Mouse (Mus musculus): ENCODE measurements around the gene Trim11.
"Not testable (repeated sequence)": the region's sequence is repeated elsewhere in the genome, so short reads cannot be mapped to it uniquely, and the experiment has no call there.

The Trim11 gene

GRCm38 (mm10) chr11:58978027-58978705 is at the start of gene Trim11:
Gene Trim11 (plus strand): TSS chr11:58978093.
- peak; percentile 81 for DNase-seq

DNA sequence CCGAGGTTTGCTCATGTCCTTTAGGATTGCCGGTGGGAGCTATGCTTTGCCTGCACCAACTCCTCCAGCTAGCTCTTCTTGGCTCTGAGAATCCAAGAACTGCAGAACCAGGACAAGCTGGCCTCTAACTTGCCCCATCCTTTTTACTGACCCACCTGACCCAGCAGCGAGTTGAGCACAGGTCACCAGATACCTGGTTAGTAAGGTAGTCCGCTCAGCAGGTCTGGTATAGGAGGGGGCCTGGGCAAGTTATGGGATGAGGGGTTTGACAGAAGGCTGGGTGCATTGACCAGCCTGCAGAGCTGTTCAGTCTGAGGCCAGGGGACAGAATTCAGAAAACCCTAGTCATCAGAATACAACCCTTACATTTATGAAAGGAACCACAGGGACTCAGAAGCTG is 48.8 kb upstream of the Trim11 start:
- no peak for DNase-seq

DNA sequence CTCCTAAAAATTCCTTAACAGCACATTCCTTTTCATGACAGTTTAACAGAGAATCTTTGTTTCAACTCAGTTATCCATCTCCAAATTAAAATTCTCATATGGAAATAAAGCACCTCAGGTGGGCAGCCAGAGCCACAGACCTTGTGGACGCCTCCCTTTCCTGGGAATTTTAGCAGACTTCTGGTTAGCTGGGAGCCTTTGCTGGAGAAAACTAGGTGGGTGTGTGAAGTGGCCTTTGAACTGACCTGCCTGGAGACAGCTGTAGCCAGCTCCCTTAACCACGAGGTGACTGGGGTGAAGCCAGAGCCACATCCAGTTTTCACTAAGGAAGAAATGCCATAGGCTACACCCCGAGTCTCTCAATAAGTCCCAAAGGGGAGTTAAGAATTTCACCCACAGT is 48.3 kb upstream of the Trim11 start:
- no peak for DNase-seq

DNA sequence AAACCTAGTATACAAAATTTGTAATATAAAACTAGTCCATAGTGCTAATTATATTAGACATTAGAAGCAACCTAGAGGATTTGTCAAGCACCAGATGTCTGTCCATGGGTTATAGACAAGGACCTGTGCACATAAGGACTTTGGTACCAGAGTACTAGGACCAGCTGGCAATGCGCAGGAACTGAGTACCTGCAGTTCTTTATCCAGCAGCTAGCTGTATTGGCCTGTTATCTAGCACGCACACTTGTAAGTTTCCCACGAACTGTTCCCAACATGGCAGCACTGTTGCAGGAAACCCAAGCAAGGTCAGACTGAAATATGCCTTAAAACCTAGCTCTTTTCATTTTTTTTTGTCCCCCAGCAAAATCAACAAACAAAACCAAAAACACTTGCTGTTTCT is 47.6 kb upstream of the Trim11 start:
- DNase-seq: no peak

DNA sequence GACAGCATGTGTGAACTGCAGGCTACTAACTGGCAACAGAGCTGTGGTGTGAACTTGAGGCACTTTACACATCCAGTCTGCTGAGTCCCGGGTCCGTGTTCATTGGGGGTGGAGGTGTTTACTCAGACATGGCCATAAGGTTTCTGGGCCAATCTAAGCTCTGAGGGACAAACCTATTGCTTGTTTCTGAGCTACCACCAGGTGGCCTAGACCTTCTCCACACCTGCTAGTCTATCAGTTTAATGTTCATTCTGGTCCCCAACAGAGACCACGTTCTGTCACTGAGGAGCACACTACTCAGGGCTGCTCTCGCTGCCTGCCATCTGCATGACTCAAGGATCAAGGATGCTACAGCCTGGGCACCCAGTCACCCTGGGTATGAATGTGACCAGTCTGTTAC is 46.3 kb upstream of the Trim11 start:
- DNase-seq: peak; percentile 46

- no peak for DNase-seq
These were observed 40.0 kb upstream of the Trim11 start for GRCm38 (mm10) chr11:58937909-58938308.

DNA sequence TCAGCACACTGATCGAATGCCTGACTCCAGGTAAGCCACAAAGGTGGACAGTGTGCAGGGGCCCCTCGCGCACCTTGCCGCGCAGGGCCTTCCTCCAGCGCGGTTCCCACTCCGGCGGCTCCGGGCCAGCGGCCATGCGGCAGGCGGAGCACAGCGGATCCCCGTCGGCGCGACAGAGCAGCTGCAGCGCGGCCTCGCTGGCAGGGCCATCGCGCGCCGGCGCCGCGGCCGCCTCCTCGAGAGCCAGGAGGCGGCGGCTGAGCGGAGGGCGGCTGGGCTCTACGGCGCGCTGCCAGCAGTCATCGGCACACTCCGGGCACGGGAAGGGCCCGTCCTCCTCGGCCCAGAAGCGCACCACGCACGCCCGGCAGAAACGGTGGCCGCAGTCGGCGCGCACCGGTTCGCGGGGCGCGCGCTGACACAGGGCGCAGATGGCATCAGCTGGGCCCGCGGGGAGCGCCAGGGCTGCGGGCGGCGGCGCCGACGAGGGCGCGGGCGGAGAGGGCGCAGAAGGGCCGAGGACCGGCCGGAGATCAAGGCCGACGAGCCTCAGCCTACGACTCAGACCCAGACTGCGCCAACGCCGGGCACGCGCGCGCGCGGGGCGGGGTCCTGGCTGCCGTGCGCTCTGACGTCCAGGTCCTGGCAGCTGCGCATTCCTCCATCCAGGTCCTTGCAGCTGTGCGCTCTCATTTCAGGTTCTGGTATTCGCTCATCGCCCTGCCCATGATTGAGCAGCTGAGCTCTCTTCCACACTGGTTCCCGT is 39.4 kb upstream of the Trim11 start, which contains the start of gene Rnf187:
Gene Rnf187, minus strand, starts transcription at position 595 of the 766 bp plus-strand sequence.
- DNase-seq: peak; percentile 92

GRCm38 (mm10) chr11:58939088-58939439 is 38.8 kb upstream of the Trim11 start:
- no peak for DNase-seq

DNA sequence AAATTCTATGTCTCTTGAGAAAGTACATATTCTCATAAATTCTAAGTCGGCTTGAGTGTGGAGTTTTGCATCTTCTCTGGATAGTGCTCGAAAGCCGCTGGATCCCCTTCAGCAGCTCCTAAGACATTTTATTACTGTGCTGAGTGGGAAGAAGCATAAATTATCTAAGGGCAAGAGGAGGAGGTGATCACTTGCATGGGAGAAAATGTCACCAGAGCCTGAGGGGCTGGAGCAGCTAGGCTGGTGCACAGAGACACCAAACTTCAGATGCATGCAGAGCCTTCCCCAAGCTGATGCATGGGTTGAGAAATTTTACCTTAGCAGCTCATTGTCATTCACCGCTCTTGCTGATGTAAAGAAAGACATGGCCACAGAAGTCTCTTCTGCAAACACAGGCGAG is 33.8 kb upstream of the Trim11 start:
- no peak for DNase-seq

GRCm38 (mm10) chr11:58947306-58947705 is 30.6 kb upstream of the Trim11 start:
- DNase-seq: no peak

DNA sequence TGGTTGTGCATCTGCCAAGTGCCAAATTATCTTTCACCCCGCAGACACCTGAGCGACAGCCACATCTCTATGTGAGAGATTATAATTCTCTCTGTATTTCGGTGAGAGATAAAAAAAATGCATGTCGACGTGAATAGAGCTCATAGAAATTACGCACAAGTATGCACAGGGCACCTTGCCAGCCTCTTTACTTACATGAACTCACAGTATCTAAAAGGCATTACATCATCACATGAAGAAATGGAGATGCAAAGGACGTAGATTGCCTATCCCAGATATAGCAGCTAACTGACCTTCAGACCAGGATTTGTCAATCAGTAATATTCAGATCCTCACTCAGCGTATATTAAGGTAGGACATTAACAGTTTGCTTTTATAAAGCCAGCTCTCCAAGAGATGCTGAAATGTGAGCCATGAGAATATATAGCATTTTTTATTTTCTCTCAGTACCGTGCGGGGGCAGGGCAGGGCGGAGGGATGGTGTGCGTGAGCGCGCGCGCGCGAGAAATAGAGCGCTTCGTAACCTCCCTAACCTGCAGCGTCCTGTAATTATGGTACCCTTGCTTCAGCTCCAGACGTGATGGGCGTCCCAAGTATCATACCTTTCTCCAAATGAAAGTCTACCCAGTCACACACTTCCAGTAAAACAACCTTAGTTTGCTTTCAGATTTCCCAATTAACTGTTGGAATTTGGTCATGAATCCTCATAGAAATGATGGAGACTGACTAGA is 29.9 kb upstream of the Trim11 start:
- DNase-seq: peak; percentile 77

DNA sequence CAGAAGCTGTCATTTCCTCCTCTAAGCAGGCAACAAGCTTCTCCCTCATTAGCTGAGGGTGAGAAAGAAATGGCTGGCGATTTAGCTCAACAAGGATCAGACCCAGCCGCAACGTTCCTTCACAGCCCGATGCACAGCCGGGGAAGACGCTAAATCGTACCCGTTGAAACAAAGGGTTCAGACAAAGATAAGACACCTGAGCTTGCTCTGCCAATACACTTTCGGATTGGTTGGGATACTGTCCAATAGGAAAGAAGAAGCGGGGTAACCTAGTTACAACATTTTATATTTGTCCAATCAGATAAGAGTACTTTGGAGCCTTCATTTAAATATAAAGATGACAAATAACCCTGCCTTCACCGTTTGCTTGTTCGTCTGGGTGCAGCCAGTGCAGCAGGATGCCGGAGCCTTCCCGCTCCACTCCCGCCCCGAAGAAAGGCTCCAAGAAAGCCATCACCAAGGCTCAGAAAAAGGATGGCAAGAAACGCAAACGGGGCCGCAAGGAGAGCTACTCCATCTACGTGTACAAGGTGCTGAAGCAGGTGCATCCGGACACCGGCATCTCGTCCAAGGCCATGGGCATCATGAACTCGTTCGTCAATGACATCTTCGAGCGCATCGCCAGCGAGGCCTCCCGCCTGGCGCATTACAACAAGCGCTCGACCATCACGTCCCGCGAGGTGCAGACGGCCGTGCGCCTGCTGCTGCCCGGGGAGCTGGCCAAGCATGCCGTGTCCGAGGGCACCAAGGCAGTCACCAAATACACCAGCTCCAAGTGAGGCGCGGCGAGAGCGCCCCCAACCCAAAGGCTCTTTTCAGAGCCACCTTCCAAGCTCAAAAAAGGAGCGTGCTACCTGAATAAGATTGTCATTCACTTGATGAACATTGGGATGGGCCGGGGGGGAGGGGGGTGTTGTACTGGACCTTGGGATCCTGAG is 29.1 kb upstream of the Trim11 start, which contains the start of gene Hist3h2ba:
Gene Hist3h2ba, plus strand, starts transcription at position 379 of the 938 bp plus-strand sequence.
- peak; percentile 85 for DNase-seq

GRCm38 (mm10) chr11:58949480-58950431 is 28.1 kb upstream of the Trim11 start:
- DNase-seq: peak; percentile 54

DNA sequence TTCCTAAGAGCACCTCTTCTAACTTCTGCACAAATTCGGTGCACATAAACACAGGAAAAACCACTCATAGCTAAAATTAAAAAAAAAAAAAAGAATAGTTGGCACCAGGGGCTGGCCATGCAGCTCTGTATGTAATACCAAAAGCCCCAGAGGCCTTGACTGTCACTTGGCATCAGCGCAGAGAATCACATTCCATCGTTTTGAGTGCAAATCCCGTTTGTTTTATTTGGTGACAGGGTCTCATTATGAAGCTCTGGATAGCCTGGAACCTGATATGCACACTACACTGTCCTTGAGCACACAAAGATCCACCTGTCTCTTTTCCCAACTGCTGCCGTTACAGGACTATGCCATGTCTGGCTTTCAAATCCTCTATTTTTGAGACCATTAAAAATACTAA is 26.7 kb upstream of the Trim11 start:
- DNase-seq: no peak

GRCm38 (mm10) chr11:58953351-58954169 is 24.3 kb upstream of the Trim11 start:
- peak; percentile 59 for DNase-seq

DNA sequence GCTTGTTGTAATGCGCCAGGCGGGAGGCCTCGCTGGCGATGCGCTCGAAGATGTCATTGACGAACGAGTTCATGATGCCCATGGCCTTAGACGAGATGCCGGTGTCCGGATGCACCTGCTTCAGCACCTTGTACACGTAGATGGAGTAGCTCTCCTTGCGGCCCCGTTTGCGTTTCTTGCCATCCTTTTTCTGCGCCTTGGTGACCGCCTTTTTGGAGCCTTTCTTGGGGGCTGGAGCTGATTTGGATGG is 23.8 kb upstream of the Trim11 start:
- DNase-seq: not testable (repeated sequence)

- peak; percentile 88 for DNase-seq
These were observed 23.3 kb upstream of the Trim11 start, which contains the start of the genes Hist3h2a and Trim17 for GRCm38 (mm10) chr11:58954420-58955142. Gene Hist3h2a (plus strand): TSS chr11:58954685. Gene Trim17 (plus strand): TSS chr11:58954685.

DNA sequence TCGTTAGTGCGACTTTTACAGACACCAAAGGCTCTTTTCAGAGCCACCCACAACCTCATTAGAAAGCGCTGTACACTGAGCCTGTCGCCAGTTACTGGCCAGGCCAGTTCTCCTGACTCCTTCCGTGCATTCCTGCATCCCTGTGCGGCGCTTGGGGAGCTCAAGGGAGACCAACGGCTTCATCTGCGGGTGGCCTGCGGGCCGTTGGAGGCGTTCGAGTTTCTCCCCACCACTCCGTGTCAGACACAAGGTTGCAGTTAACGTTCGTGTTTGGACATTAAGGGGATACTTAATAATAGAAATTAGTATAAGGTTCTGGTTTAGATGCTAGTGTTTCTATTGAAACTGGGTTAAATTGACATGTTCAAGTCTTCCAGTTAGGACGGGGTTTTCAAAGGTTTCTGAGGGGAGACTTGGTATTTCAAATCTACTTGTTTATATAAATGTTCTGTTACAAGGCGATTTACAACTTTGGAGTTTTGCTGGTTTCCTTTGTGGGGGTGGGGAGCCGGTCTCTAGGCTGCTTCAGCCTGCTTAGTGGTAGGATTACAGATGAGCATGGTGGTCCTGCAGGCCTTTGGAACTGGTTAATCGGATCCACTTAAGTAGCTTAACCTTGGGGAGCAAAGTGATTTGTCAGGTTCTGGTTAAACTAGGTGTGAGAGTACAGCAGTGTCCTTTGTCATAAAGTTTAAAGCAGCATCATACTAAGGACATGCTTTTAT is 22.6 kb upstream of the Trim11 start:
- peak; percentile 56 for DNase-seq

DNA sequence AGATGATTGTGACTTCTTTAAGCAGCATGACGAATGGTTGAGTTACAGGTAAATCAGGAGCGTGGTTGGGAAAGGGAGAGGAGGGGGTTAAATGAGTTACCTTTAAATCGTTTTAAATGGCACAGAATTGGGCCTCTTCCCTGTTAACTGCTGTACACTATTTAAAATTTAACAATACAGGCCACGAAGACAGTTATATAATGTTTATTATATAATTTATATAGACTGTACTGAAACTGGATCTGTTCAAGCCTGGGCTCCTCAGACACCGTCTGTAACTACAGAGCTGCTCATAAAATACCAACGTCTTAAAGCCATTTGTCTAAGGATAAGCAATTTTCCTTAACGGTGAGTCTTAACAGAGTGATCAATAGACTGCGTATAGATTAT is 22.0 kb upstream of the Trim11 start:
- DNase-seq: no peak
